Mouse (Mus musculus) limb, embryonic 15.5 days (tissue): Measurements from ENCODE around the gene Ptpn3. TPM values are rescaled to one million over a fixed set of nuclear protein-coding genes. Genes with fewer than 3 reads are reported as not detected.

Experiments used
- ATAC-seq: fragments of 200-750 bp; cut with Nextera tagmentation; 2 replicates; pipeline ENCODE4 v1.8.0; 2017; ENCODE audit warnings: low read depth, moderate TSS enrichment; ENCODE audit not compliant: insufficient number of reproducible peaks, low FRiP score, low TSS enrichment
- H3K27ac ChIP-seq: fragments of 300-500 bp; sonication (generic); 2 replicates; pipeline ENCODE4 v1.5.1; 2015; ENCODE audit warnings: moderate library complexity, mild to moderate bottlenecking, inconsistent platforms
- H3K27me3 ChIP-seq: fragments of 300-500 bp; sonication (generic); 2 replicates; pipeline ENCODE4 v1.6.1; 2015; ENCODE audit warnings: inconsistent platforms
- H3K36me3 ChIP-seq: fragments of 300-500 bp; sonication (generic); 2 replicates; pipeline ENCODE4 v1.6.1; 2015; ENCODE audit warnings: inconsistent platforms
- H3K4me1 ChIP-seq: fragments of 300-500 bp; sonication (generic); 2 replicates; pipeline ENCODE4 v1.6.1; 2015; ENCODE audit warnings: inconsistent platforms
- H3K4me2 ChIP-seq: fragments of 300-500 bp; sonication (generic); 2 replicates; pipeline ENCODE4 v1.6.1; 2015; ENCODE audit warnings: mild to moderate bottlenecking, inconsistent platforms
- H3K4me3 ChIP-seq: fragments of 300-500 bp; sonication (generic); 2 replicates; pipeline ENCODE4 v1.5.1; 2015; ENCODE audit warnings: mild to moderate bottlenecking, inconsistent platforms
- H3K9ac ChIP-seq: fragments of 300-500 bp; sonication (generic); 2 replicates; pipeline ENCODE4 v1.6.1; 2015; ENCODE audit warnings: inconsistent platforms
- H3K9me3 ChIP-seq: fragments of 300-500 bp; sonication (generic); 2 replicates; pipeline ENCODE4 v1.6.1; 2016; ENCODE audit warnings: inconsistent platforms
- WGBS: fragments of 180-500 bp; shearing (Covaris S2); methylation state at CpG from one replicate; pipeline ENCODE4 v1.1.7; 2015; 5-methylcytosine and 5-hydroxymethylcytosine counted together
- polyA plus RNA-seq: library from polyadenylated mRNA; unstranded; fragments of >200 nt; fragmentation: Nextera tagmentation; extraction: Ambion mirVana; gene quantifications from 2 replicates; pipeline ENCODE4 v1.2.1, GENCODE M21; 2015

The Ptpn3 gene
- 3.3 and 4.1 TPM in 2 replicates for polyA plus RNA-seq

DNA sequence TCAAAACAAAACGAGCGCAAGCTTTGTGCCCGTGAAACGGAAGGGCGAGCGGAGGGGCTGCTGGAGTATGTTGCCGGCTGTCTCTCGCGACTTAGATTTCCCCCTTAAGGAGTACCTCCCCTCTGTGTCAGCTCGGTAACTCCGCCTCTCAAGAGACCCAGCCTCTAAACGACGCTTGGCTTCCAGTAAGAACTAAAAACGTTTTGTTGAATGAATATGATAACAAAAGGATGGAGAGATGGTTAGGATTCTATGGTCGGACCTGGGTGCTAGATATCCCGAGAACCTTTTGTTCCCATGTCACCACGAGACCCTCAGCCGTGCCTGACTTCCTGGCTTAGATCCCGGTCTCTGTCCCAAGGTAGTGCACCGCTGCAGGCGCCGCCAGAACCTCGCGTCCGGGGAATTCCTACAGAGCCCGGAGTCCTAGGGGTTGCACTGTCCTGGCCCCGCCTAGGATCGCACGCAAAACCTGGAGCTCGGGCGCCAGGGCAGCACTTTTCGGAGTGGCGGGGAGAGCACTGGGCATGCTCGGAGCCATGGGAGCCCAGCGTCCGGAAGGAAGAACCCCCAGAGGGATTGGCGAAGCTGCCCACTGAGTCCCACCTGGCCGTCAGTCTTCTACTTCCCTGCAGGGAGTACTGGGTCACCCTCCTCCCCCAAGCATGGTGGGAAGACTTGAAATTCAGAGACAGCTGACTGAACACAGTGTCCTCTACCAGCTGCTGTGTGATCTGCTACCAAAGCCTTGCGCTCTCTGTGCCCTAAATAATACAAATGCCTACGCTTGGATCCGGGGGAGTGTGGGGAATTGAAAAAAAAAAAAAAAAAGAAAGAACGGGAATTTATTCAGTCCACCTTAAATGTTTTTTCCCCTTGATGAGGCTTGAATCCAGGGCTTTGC is at the start of gene Ptpn3:
Gene Ptpn3 (minus strand): TSS at position 428 of the 904 bp plus-strand sequence.
- Histone ChIP-seq H3K36me3 (no peaks in the 10 kb centered on the region), H3K27ac (no peak within 1 kb of the TSS; the same call in 1 of the 2 replicates), H3K4me1 (peaks cover 29% of the 10 kb centered on the region), H3K9me3 (no peaks in the 10 kb centered on the region), H3K27me3 (peaks cover 13% of the 10 kb centered on the region), H3K9ac (no peak within 1 kb of the TSS), H3K4me2 (peak within 1 kb of the TSS; percentile 96), H3K4me3 (peak within 1 kb of the TSS; percentile 72)
- ATAC-seq = peak; percentile 81
- under 1% methylated on average over 42 of the region's 42 CpGs for WGBS

DNA sequence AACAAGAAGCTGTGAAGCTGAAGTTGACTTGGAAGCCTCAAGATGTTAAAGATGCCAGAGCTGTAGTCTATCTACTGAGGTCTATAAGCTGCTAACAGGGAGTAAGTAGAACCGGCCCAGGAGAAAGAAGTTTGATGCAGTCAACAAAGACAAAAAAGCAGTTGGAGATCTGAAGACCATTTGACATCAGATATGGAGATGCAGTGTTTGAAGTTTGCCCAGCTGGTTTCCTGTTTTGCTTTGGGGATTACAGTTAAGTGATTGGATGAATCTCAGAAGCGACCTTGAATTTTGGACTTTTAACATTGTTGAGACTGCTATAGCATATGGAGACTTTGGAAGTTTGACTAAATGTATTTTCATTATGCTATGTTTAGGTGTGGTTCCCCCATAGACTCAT is 48.9 kb upstream of the Ptpn3 start:
- no peak overlapping the region for H3K4me3 ChIP-seq
- H3K27ac ChIP-seq = no peak overlapping the region
- WGBS = 91% methylated on average over 2 of the region's 2 CpGs
- ATAC-seq = no peak
- H3K27me3 ChIP-seq = no peaks in the 10 kb centered on the region
- no peaks in the 10 kb centered on the region for H3K9me3 ChIP-seq
- H3K4me1 ChIP-seq = no peaks in the 10 kb centered on the region
- H3K4me2 ChIP-seq = no peak overlapping the region
- H3K36me3 ChIP-seq = no peaks in the 10 kb centered on the region
- no peak overlapping the region for H3K9ac ChIP-seq

DNA sequence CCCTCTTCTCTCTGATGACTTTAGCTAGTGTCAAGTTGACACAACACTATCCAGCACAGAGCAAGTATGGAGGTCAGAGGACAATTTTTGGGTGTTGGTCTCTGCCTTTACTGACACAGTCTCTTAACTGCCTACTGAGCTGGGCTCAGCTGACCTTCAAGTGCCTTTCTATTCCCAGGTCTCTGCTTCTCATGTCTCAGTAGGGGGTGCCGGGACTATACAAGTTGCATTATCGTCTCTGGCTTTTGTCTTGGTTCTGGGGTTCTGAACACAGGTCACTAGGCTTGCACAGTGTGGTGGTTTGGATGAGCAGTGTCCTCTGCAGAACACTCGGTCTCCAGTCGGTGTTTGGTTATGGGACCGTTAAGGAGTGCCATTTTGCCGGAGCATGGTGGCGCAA is 42.4 kb upstream of the Ptpn3 start:
- H3K4me1 ChIP-seq = no peaks in the 10 kb centered on the region
- 96% methylated on average over 7 of the region's 7 CpGs for WGBS
- H3K27ac ChIP-seq = no peak overlapping the region
- no peaks in the 10 kb centered on the region for H3K27me3 ChIP-seq
- no peak for ATAC-seq
- no peak overlapping the region for H3K4me2 ChIP-seq
- H3K4me3 ChIP-seq = no peak overlapping the region
- no peak overlapping the region for H3K9ac ChIP-seq
- no peaks in the 10 kb centered on the region for H3K36me3 ChIP-seq
- no peaks in the 10 kb centered on the region for H3K9me3 ChIP-seq

DNA sequence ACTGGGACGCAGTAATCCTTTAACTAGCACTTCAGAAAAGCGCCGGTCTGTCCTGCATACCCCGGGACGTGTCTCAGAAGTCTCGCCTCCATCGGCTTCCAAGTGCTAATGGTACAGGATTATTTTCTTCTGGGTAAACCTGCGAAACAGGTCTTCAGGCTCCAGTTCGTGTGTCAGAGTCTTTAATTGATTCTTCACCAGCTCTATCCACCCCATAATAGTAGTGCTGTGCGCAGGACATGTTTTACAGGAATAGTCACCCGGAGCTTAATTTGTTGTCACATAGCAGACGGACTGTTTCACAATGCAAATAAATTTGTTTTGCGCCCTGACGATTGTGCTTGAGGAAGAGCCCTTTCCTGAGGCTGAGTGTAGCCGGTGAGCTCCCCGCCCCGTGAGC is 37.3 kb upstream of the Ptpn3 start:
- H3K27me3 ChIP-seq = no peaks in the 10 kb centered on the region
- no peak for ATAC-seq
- H3K9ac ChIP-seq = no peak overlapping the region
- peak overlapping the region; percentile 73 for H3K27ac ChIP-seq
- H3K4me2 ChIP-seq = no peak overlapping the region
- no peaks in the 10 kb centered on the region for H3K36me3 ChIP-seq
- no peaks in the 10 kb centered on the region for H3K9me3 ChIP-seq
- H3K4me1 ChIP-seq = no peaks in the 10 kb centered on the region
- 60% methylated on average over 17 of the region's 17 CpGs for WGBS
- no peak overlapping the region for H3K4me3 ChIP-seq

DNA sequence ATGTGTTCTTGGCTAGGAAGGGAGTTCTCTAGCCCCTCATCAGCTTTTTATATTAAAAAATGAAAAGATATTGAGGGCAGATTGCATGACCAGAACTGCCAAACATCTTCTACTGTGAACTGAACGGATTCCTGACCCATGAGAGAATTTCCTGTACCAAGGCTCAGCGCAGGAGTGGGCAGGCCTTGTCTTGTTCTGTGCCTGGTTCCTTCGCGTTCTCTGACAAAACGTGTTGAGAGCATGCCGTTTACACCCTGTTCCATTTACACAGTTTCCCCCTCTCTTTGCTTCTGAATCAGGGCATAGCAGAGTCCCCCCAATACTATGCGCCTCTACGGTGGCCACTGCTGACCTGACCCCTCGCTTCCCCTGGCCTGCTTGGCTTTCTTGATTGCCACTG is 36.4 kb upstream of the Ptpn3 start:
- no peaks in the 10 kb centered on the region for H3K4me1 ChIP-seq
- H3K4me3 ChIP-seq = no peak overlapping the region
- no peak for ATAC-seq
- no peak overlapping the region for H3K4me2 ChIP-seq
- H3K9ac ChIP-seq = no peak overlapping the region
- H3K27ac ChIP-seq = peak overlapping the region; percentile 73
- WGBS = 65% methylated on average over 9 of the region's 9 CpGs
- no peaks in the 10 kb centered on the region for H3K36me3 ChIP-seq
- no peaks in the 10 kb centered on the region for H3K9me3 ChIP-seq
- no peaks in the 10 kb centered on the region for H3K27me3 ChIP-seq

DNA sequence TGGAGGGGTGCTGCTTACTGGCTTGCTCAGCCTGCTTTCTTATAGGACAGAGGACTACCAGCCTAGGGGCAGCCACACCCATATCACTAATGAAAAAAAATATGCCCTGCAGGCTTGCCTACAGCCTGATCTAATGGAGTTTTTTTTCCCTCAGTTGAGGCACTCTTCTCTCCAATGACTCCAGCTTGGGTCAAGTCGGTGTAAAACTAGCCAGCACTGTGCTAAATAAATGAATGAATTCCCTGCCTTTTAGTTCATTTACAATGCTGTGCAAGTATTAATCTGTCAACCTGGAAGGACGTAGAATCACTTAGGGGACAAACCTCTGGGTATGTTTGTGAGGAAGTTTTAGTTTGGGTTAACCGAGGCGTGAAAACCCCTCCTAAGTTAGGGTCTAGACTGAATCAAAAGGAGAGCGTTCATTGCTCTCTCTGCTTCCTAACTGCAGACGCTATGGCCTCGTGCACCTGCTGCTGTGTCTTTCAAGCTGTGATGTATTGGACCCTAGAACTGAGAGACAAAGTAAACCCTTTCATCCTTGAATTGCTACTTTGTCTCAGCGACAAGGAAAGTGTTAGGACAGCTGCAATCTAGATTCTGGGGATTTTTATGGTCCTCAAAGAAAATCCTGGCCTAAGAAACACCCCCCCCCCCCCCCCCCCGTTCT is 33.5 kb upstream of the Ptpn3 start:
- Histone ChIP-seq H3K4me1 (no peaks in the 10 kb centered on the region), H3K9ac (no peak overlapping the region), H3K4me2 (no peak overlapping the region), H3K36me3 (no peaks in the 10 kb centered on the region), H3K27ac (no peak overlapping the region), H3K27me3 (no peaks in the 10 kb centered on the region), H3K9me3 (no peaks in the 10 kb centered on the region), H3K4me3 (no peak overlapping the region)
- ATAC-seq = no peak
- 53% methylated on average over 9 of the region's 9 CpGs for WGBS

DNA sequence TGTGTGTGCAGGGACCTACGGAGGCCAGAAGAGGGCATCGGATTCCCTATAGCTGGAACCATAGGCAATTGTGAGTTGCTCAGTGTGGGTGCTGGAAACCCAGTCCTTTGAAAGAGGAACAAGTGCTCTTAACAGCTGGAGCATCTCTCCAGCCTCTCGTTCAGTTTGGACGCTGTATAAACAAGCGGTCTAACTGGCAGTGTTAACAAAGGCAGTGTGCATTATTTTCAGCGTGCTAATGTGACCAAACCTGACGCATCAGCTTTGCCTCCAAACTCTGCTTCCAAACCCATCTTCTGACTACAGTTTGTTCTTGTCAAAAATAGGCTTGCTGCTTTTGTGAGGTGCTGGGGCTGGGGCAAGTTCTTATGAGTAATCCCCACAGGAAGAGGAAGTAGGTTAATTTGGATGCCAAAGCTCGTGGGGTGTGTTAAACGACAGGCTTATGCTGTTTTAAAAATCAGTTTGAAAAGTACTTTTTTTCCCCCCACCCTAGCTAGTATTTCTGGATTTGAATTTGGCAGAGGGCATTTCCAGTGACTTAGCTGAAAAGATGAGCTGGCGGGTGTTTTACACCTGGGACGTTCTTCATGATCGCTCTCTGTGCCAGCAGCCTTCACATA is 32.4 kb upstream of the Ptpn3 start:
- no peaks in the 10 kb centered on the region for H3K4me1 ChIP-seq
- no peaks in the 10 kb centered on the region for H3K36me3 ChIP-seq
- 86% methylated on average over 12 of the region's 12 CpGs for WGBS
- no peaks in the 10 kb centered on the region for H3K9me3 ChIP-seq
- H3K4me2 ChIP-seq = no peak overlapping the region
- H3K4me3 ChIP-seq = no peak overlapping the region
- H3K9ac ChIP-seq = no peak overlapping the region
- no peak overlapping the region for H3K27ac ChIP-seq
- H3K27me3 ChIP-seq = no peaks in the 10 kb centered on the region
- ATAC-seq = no peak

DNA sequence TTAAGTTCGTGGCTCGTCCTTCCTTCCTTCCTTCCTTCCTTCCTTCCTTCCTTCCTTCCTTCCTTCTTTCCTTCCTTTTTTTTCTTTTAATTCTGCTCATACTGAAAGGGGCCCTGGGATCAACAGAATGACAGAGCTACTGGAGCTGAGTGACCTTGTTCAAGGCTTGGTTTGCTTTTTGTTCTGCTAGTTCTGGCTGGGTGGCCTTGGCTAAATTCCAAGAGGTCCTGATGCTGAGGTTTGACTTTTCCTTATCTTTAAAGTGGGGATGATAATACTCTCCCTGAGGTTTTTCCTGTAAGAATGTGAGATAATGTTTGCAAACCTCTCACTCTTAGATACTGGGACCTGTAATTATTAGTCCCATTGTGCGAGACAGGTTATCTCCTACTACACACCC is 30.9 kb upstream of the Ptpn3 start:
- Histone ChIP-seq H3K9ac (no peak overlapping the region), H3K9me3 (no peaks in the 10 kb centered on the region), H3K4me3 (no peak overlapping the region), H3K27ac (no peak overlapping the region), H3K4me2 (no peak overlapping the region), H3K4me1 (no peaks in the 10 kb centered on the region), H3K27me3 (no peaks in the 10 kb centered on the region), H3K36me3 (no peaks in the 10 kb centered on the region)
- ATAC-seq = no peak
- 76% methylated on average over 3 of the region's 3 CpGs for WGBS

DNA sequence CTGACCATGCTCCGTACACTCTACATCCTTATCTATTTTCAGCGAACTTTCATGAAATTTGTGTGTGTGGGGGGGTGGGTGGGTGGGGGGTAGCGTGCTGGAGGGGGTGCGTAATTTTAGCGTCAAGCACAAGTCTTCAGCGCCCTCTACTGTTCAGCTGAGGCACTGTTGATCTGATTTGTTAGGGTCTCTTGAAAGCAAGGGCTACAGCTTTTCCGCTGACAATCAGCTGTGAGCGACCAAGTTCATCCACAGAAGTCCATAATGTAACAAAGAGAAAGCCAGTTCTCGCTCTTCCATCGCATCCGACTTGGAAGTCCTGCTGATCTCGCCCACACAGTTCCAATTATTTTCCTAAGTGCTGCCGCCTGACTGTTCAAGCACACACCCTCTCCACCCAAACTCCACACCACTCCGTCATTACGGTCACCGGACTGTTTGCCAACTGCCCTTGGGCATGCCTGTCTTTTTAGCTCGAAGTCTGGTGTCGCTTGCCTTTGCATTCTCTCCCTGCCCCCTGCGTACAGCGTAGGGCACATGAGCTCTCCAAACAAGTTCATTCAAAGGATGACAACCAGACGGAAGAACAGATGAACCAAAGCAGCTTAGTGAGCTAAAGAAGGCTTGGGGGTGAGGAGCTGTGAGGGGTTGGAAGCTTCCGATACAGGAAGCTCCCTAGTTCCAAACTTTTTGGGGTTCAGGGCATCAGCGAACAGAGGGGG is 19.1 kb upstream of the Ptpn3 start:
- H3K36me3 ChIP-seq = no peaks in the 10 kb centered on the region
- H3K4me3 ChIP-seq = no peak overlapping the region
- H3K27me3 ChIP-seq = peaks cover 7% of the 10 kb centered on the region; the same call in 1 of the 2 replicates
- peaks cover 15% of the 10 kb centered on the region for H3K4me1 ChIP-seq
- H3K9me3 ChIP-seq = no peaks in the 10 kb centered on the region
- H3K9ac ChIP-seq = no peak overlapping the region
- no peak overlapping the region for H3K27ac ChIP-seq
- 35% methylated on average over 23 of the region's 23 CpGs for WGBS
- ATAC-seq = no peak
- H3K4me2 ChIP-seq = no peak overlapping the region

DNA sequence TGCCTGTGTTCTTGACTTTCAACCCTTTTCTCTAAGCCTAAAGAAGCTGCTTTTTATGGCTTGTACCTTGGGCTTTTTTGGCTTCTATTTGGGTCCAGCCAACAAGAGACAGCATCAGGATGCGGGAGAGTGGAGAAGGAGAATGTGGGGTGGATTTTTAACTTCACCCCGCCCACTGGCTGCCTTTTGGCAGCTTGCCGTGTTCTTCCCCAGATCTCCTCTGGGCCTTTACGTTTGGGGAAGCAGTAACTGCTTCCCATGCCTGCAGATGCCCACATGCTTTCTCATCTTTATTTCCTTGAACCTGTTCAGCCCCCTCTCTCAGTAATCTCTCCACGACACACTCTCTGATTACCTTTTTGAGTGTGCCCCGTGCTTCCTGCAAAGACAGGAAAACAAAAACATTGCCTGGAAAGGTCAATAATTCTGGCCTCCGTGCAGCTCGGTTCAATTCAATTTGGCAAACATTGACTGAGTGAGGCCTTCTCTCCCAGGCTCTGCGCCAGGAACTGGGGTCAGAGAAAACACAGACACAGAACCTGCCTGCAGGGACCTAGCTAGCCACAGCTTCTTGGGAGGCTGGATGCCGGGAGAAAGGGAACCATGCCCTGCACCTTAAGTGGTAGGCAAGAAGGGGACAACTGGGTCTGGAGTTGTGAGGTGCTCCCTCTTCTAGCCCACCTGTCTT is 17.0 kb upstream of the Ptpn3 start:
- no peaks in the 10 kb centered on the region for H3K36me3 ChIP-seq
- peaks cover 15% of the 10 kb centered on the region for H3K4me1 ChIP-seq
- ATAC-seq = no peak; the same call in 1 of the 2 replicates
- H3K27ac ChIP-seq = peak overlapping the region; percentile 1; the same call in 1 of the 2 replicates
- 34% methylated on average over 10 of the region's 10 CpGs for WGBS
- H3K4me2 ChIP-seq = no peak overlapping the region
- peaks cover 7% of the 10 kb centered on the region; the same call in 1 of the 2 replicates for H3K27me3 ChIP-seq
- H3K9me3 ChIP-seq = no peaks in the 10 kb centered on the region
- no peak overlapping the region for H3K4me3 ChIP-seq
- no peak overlapping the region for H3K9ac ChIP-seq
